Mouse (Mus musculus): Measurements from ENCODE around the gene Cuta.

Gene Cuta

GRCm38 (mm10) chr17:26884995-26885926, 54.1 kb downstream of the Cuta start:
- peak; percentile 90 for DNase-seq
